Mouse (Mus musculus) megakaryocyte progenitor cell, adult 5-6 weeks (primary cell): ENCODE results near the gene Mpg. TPM values are rescaled to one million over a fixed set of nuclear protein-coding genes. Genes with fewer than 3 reads are reported as not detected.

ENCODE experiments used
- ATAC-seq: replicated peaks from 2 replicates; pipeline ENCODE4 v1.8.0; 2016; ENCODE audit warnings: mild to moderate bottlenecking, moderate TSS enrichment, inconsistent platforms; ENCODE audit not compliant: poor library complexity
- total RNA-seq, 2 experiments: library from RNA; stranded (forward) in 1 of 2; stranded (reverse) in 1 of 2; fragments of 157-497, 149-512 nt in 1 of 2; fragments of 200-1000 nt in 1 of 2; gene quantifications; 2 replicates each; pipeline versions ENCODE4 v1.2.3 to v1.2.4; 2015 to 2017

Gene Mpg
- total RNA-seq, 2 experiments from 2014 or later = 7.1 to 7.8 TPM

- no peak for ATAC-seq
These were observed 24.2 kb upstream of the Mpg start for GRCm38 (mm10) chr11:32201922-32202685.

GRCm38 (mm10) chr11:32205058-32205873, 21.0 kb upstream of the Mpg start, which contains the start of gene Snrnp25:
Gene Snrnp25 (plus strand): TSS chr11:32205415.
- ATAC-seq = peak; percentile 94

GRCm38 (mm10) chr11:32210623-32211022, 15.7 kb upstream of the Mpg start:
- no peak for ATAC-seq

GRCm38 (mm10) chr11:32215372-32216162, 10.7 kb upstream of the Mpg start:
- ATAC-seq = no peak

- peak; percentile 85 for ATAC-seq
These were observed 9.5 kb upstream of the Mpg start for GRCm38 (mm10) chr11:32216851-32217250.

GRCm38 (mm10) chr11:32218501-32219050, 7.7 kb upstream of the Mpg start:
- ATAC-seq = no peak

- no peak for ATAC-seq
These were observed 7.0 kb upstream of the Mpg start for GRCm38 (mm10) chr11:32219287-32219686.

GRCm38 (mm10) chr11:32220607-32221224, 5.6 kb upstream of the Mpg start:
- no peak for ATAC-seq

GRCm38 (mm10) chr11:32221225-32221950, 4.9 kb upstream of the Mpg start:
- 0 out of 2 replicates have a peak, but pooled peaks have one; percentile 7 for ATAC-seq

- ATAC-seq = no peak
These were observed 4.3 kb upstream of the Mpg start, which contains the start of gene Rhbdf1 for GRCm38 (mm10) chr11:32221951-32222409. Gene Rhbdf1 (minus strand): TSS chr11:32222300.

- ATAC-seq = no peak
These were observed 3.6 kb upstream of the Mpg start for GRCm38 (mm10) chr11:32222570-32223194.

GRCm38 (mm10) chr11:32223297-32223967, 2.9 kb upstream of the Mpg start:
- ATAC-seq = no peak

GRCm38 (mm10) chr11:32224468-32225139, 1.7 kb upstream of the Mpg start:
- peak; percentile 29 for ATAC-seq

GRCm38 (mm10) chr11:32225222-32226104, 842 bp upstream of the Mpg start:
- no peak for ATAC-seq

GRCm38 (mm10) chr11:32227041-32227440, 736 bp downstream of the Mpg start:
- no peak for ATAC-seq

GRCm38 (mm10) chr11:32227555-32227954, 1.2 kb downstream of the Mpg start:
- ATAC-seq = no peak

GRCm38 (mm10) chr11:32228292-32228845, 2.1 kb downstream of the Mpg start:
- ATAC-seq = no peak
